ENCODE assay signal across 21 mouse cellular contexts in genomic region chr10:40806221-40806620, GRCm38 (mm10).
"Had no signal": no experiment of that assay in that cellular context is flagged by ENCODE, and none has a peak within 500 bp of the region (broad histone marks: within the 10 kb centered on the region; RNA-seq: fewer than 3 reads in every experiment).

No protein-coding gene starts in this region.

- H3K9me3 ChIP-seq: liver, embryonic 15.5 days; lung, embryonic 15.5 days; midbrain, embryonic 10.5 days; midbrain, embryonic 13.5 days; neural tube, embryonic 13.5 days; stomach, embryonic 15.5 days had no signal

- H3K4me3 ChIP-seq: left cerebral cortex, adult 2 months; liver, embryonic 15.5 days; lung, embryonic 15.5 days; megakaryocyte, embryonic 14.5 days; midbrain, embryonic 10.5 days; midbrain, embryonic 13.5 days; myocyte; neural tube, embryonic 13.5 days; stomach, embryonic 15.5 days had no signal

- H3K27me3 ChIP-seq: liver, embryonic 15.5 days; lung, embryonic 15.5 days; megakaryocyte, embryonic 14.5 days; midbrain, embryonic 13.5 days; stomach, embryonic 15.5 days had no signal

- H3K27ac ChIP-seq: left cerebral cortex, adult 2 months; liver, embryonic 15.5 days; lung, embryonic 15.5 days; midbrain, embryonic 10.5 days; midbrain, embryonic 13.5 days; neural tube, embryonic 13.5 days; stomach, embryonic 15.5 days had no signal

- H3K36me3 ChIP-seq: liver, embryonic 15.5 days; lung, embryonic 15.5 days; midbrain, embryonic 10.5 days; midbrain, embryonic 13.5 days; neural tube, embryonic 13.5 days; stomach, embryonic 15.5 days had no signal

- DNase-seq: layer of hippocampus, postnatal 36 days; lung, adult 18-20 months; lung, postnatal 10 days; lung, postnatal 36 days; retina, postnatal 1 day; right cerebral cortex, postnatal 25 days; spleen, adult 18-20 months; thymus, postnatal 25 days had no signal

- ATAC-seq: inflammation-experienced regulatory T-cells, adult 6 months; intestine, embryonic 16.5 days; midbrain, embryonic 13.5 days; midbrain, embryonic 16.5 days had no signal

- H3K4me1 ChIP-seq: liver, embryonic 15.5 days; lung, embryonic 15.5 days; megakaryocyte, embryonic 14.5 days; midbrain, embryonic 10.5 days; midbrain, embryonic 13.5 days; neural tube, embryonic 13.5 days; stomach, embryonic 15.5 days had no signal

- H3K4me2 ChIP-seq: liver, embryonic 11.5 days; liver, embryonic 15.5 days; lung, embryonic 15.5 days; midbrain, embryonic 13.5 days; neural tube, embryonic 13.5 days; stomach, embryonic 15.5 days had no signal

- H3K9ac ChIP-seq: liver, embryonic 15.5 days; lung, embryonic 15.5 days; midbrain, embryonic 13.5 days; neural tube, embryonic 13.5 days; stomach, embryonic 15.5 days had no signal
